Mouse (Mus musculus): Measurements from ENCODE around the gene Lrmp. TPM values are rescaled to one million over a fixed set of nuclear protein-coding genes. Genes with fewer than 3 reads are reported as not detected.

Gene Lrmp
- 100 to 1,000 TPM; 152 TPM for total RNA-seq (2023)

GRCm38 (mm10) chr6:145115476-145116097, at the start of gene Lrmp:
Gene Lrmp (plus strand): TSS chr6:145115653.

DNA sequence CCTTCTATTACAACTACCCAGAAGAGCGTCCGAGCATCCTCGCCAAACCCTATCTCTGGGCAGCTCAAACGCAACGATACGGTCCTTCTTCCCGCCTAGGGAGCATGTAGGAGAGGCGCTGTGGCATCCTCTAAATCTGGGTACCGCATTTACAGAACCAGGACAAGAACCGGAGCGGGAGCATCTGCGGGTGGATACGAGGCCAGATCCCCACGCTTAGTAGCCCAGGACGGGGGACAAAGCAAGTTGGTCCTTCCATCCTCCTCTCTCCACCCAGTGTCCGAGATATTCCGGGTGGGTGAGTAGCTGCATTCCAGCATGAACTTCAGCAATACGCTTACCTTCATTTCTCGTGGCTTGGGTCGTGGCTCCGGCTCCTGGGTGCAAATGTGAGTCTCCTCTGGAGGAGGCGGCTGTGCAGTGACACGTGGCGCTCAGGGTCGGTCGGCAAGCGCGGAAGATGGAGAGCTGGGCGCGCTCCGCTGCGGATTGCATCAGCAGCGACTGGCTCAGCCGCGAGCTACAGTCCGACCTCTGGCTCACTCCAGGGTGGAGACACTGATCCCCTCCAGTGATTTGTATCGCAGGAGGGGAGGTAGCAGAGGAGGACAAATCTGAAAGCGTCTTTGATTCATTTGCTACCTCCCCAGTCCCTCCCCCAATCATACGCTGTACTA, 39.8 kb upstream of the Lrmp start, which contains the start of gene Bcat1:
TSS of gene Bcat1 (minus strand) at position 637 of the 677 bp plus-strand sequence.

GRCm38 (mm10) chr6:145210816-145211338, 95.4 kb downstream of the Lrmp start, which contains the start of the genes Casc1 and Etfrf1:
Gene Casc1 (minus strand): TSS chr6:145211005.
Gene Etfrf1 (plus strand): TSS chr6:145211134.

Other genes starting within 250 kb of the Lrmp start
- 1 to 10 TPM; 1.2 to 1.4 TPM for gene Bcat1, start 39.5 kb upstream of the Lrmp start, total RNA-seq (2023)
- under 1 TPM; 0.44 to 0.46 TPM for gene Casc1, start 95.4 kb downstream of the Lrmp start, total RNA-seq (2023)
- 10 to 100 TPM; 17.9 to 18.9 TPM for gene Etfrf1, start 95.5 kb downstream of the Lrmp start, total RNA-seq (2023)
- 10 to 100 TPM; 66.0 to 68.2 TPM for gene Kras, start 134.6 kb downstream of the Lrmp start, total RNA-seq (2023)

Data from neutrophil, adult 59 days (primary cell).